Mouse (Mus musculus): ENCODE data around the gene Bbx.

The Bbx gene

DNA sequence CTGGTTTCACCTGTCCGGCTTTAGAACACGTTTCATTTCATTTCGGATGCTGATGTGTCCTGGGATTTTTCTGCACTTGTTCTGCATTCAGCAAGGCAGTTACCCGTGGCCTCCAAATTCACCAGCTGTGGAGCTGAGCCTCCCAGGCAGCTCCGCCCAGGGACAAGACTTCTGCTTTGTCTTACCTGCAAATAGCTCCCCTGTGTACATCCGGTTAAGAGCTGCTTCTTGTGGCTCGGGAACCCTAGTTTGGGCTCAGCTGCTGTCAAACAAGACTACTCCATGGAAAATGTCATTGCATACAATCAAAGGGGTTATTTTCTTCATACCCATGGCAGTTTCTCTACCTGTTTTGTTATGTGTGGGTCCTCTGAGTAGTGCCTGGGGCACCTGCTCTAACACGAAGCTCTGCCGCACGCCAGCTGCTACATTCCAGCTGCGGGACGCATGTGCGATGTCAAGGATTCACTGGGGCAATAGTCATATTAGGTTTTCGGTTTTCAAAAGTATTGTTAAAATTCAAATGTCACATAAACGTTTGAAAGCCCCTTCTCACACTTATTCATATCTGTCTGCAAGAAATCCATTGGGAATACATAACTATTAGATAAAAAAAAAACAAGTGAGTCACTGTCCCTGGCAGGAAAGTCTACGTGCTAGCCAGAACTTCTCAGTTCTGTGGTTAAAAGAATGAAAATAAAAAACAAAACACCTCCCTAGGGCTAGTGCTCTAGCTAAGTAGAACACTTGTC is 264.8 kb downstream of the Bbx start:
- no peak for DNase-seq (ENCODE audit: low spot score in 2 of 2)

DNA sequence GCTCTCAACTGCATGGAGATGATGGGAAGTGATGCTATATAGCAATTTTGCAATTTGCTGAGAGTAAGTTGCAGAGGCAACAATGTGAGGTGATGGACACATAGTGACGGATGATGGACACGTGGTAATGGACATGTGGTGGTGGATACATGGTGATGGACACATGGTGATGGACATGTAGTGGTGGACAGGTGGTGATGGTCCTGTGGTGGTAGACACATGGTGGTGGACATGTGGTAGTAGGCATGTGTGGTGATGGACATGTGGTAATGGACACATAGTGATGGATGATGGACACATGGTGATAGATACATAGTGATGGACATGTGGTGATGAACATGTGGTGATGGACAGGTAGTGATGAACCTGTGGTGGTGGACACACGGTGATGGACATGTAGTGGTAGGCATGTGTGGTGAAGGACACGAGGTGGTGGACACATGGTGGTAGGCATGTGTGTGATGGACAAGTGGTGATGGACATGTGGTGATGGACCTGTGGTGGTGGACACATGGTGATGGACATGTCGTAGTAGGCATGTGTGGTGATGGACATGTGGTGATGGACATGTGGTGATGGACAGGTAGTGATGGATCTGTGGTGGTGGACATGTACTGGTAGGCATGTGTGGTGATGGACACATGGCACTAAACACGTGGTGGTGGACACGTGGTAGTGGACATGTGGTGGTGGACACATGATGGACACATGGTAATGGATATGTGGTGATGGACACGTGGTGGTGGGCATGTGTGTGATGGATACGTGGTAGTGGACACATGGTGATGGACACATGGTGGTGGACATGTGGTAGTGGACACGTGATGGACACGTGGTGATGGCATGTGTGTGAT is 271.5 kb downstream of the Bbx start:
- DNase-seq (ENCODE audit: low spot score in 2 of 2), result no peak

DNA sequence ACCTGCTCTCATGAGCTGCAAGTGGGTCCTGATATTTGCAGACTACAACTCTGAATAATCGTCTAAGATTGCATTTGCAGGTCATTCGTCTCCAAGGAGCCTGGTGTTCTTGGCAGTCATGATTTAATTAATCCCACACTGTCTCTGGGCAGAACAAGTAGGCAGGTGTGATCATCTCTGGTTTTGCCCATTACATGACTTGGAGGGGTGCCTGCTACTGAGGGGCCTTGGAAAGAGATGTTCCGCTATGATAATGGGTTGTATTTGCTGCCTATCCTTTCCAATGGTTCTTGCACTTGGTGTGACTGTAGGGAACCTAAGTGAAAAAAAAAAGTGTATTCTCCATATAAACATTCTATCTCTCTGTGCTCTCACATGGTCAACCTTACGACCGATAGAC is 273.6 kb downstream of the Bbx start:
- DNase-seq (ENCODE audit: low spot score in 2 of 2), result no peak

DNA sequence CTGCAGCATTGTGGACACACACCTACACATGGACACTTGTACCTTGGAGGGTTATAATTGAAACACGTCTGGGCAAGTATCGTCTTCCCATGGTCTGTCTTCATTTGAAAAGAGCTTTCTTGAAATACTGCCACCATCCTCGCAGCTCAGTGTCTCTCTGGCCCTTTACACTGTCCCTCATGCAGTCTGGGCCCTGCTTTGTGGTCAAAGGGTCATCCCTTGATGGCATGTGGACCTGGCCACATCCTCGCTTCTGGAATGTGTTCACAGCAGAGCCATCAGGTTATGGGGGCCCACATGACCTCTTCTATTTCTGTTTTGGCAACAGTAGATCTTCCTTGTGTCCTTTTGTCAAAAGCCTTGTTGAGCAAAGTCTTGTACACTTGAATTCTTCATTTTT is 282.6 kb downstream of the Bbx start:
- DNase-seq (ENCODE audit: low spot score in 2 of 2), result no peak

DNA sequence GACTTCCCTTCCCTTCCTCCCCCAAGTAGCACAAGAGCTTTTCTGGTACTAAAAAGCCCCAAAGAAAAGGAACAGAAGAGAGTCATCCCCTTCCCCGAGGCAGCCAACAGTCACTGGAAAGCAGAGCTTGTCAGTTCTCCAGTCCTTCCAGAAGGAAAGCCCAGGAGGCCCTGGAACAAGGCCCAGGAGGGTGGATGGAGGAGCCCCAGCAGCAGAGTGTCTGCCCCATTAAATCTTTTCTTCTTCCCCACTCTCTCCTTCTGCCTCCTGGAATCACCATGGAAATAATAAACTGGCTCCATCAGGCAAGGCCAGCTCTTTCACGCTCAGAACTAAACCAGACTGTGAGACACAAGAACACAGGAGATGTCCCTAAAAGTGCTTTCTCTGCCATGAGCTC is 284.3 kb downstream of the Bbx start:
- DNase-seq (ENCODE audit: low spot score in 2 of 2), result no peak

Measured in spleen, postnatal 4 days (tissue).